Mouse (Mus musculus): Measurements from ENCODE around the gene Ss18l1.

The Ss18l1 gene

GRCm38 (mm10) chr2:180040406-180040805 is 1.9 kb upstream of the Ss18l1 start:
- DNase-seq (ENCODE audit: low read depth), result no peak

GRCm38 (mm10) chr2:180041577-180042255 is 593 bp upstream of the Ss18l1 start:
- no peak for DNase-seq (ENCODE audit: low read depth)

GRCm38 (mm10) chr2:180042858-180043515 is 678 bp downstream of the Ss18l1 start:
- DNase-seq (ENCODE audit: low read depth), result no peak

GRCm38 (mm10) chr2:180045283-180045682 is 3.0 kb downstream of the Ss18l1 start:
- no peak for DNase-seq (ENCODE audit: low read depth)

GRCm38 (mm10) chr2:180047580-180047979 is 5.3 kb downstream of the Ss18l1 start:
- no peak for DNase-seq (ENCODE audit: low read depth)

- no peak for DNase-seq (ENCODE audit: low read depth)
Observed at GRCm38 (mm10) chr2:180047980-180048635, 5.8 kb downstream of the Ss18l1 start.

- no peak for DNase-seq (ENCODE audit: low read depth)
Observed at GRCm38 (mm10) chr2:180050986-180051385, 8.7 kb downstream of the Ss18l1 start.

GRCm38 (mm10) chr2:180051986-180052733 is 9.9 kb downstream of the Ss18l1 start:
- DNase-seq (ENCODE audit: low read depth), result no peak

- no peak for DNase-seq (ENCODE audit: low read depth)
Observed at GRCm38 (mm10) chr2:180053001-180053400, 10.7 kb downstream of the Ss18l1 start.

GRCm38 (mm10) chr2:180063338-180064131 is 21.2 kb downstream of the Ss18l1 start:
- DNase-seq (ENCODE audit: low read depth), result no peak

- DNase-seq (ENCODE audit: low read depth), result no peak
Observed at GRCm38 (mm10) chr2:180069770-180070480, 27.6 kb downstream of the Ss18l1 start.

GRCm38 (mm10) chr2:180070481-180071453 is 28.5 kb downstream of the Ss18l1 start, which contains the start of gene Mtg2:
Gene Mtg2, plus strand, starts transcription at chr2:180070588.
- DNase-seq (ENCODE audit: low read depth), result peak; percentile 83

GRCm38 (mm10) chr2:180071671-180072070 is 29.4 kb downstream of the Ss18l1 start:
- DNase-seq (ENCODE audit: low read depth), result no peak

- no peak for DNase-seq (ENCODE audit: low read depth)
Observed at GRCm38 (mm10) chr2:180072886-180073285, 30.6 kb downstream of the Ss18l1 start.

- no peak for DNase-seq (ENCODE audit: low read depth)
Observed at GRCm38 (mm10) chr2:180077622-180078021, 35.3 kb downstream of the Ss18l1 start.

- DNase-seq (ENCODE audit: low read depth), result no peak
Observed at GRCm38 (mm10) chr2:180080680-180081079, 38.4 kb downstream of the Ss18l1 start.

- DNase-seq (ENCODE audit: low read depth), result no peak
Observed at GRCm38 (mm10) chr2:180083063-180083462, 40.8 kb downstream of the Ss18l1 start.

GRCm38 (mm10) chr2:180084565-180084964 is 42.3 kb downstream of the Ss18l1 start:
- no peak for DNase-seq (ENCODE audit: low read depth)

GRCm38 (mm10) chr2:180085926-180086636 is 43.8 kb downstream of the Ss18l1 start:
- DNase-seq (ENCODE audit: low read depth), result no peak
